Mouse (Mus musculus): ENCODE measurements around the gene Entpd1. TPM values are rescaled to one million over a fixed set of nuclear protein-coding genes. Genes with fewer than 3 reads are reported as not detected.

The Entpd1 gene
- polyA plus RNA-seq, 1 experiment from 2014 or later: 9.8 TPM

DNA sequence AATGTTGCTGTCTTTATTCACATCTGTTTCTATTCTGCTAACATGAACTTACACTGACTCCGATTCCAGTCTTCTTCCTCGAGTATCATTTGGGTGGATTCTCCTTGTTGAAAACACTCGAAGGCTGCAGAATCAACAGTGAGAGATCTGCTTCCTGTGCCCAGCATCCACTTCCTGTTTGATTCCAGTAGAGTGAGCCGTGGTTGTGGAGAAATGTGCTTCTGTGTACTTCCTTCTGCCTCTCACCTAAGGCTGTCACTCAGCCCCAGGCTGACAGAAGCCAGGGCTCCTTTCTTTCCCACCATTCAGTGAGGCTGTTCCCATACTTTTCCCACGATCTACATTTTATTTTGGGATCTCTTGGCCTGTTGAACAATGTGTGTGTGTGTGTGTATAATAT is 37.9 kb downstream of the Entpd1 start:
- H3K4me3 ChIP-seq: no peak overlapping the region
- no peak overlapping the region for H3K4me2 ChIP-seq (replicated peaks)
- H3K27me3 ChIP-seq: no peaks in the 10 kb centered on the region
- no peak overlapping the region for H3K9ac ChIP-seq (replicated peaks)
- H3K9me3 ChIP-seq: no peaks in the 10 kb centered on the region
- no peak overlapping the region for H3K27ac ChIP-seq (replicated peaks)
- H3K4me1 ChIP-seq: no peaks in the 10 kb centered on the region
- no peaks in the 10 kb centered on the region for H3K36me3 ChIP-seq
- no peak for ATAC-seq (ENCODE audit: low FRiP score, low read depth)
- WGBS: 92% methylated on average over 5 of the region's 5 CpGs

DNA sequence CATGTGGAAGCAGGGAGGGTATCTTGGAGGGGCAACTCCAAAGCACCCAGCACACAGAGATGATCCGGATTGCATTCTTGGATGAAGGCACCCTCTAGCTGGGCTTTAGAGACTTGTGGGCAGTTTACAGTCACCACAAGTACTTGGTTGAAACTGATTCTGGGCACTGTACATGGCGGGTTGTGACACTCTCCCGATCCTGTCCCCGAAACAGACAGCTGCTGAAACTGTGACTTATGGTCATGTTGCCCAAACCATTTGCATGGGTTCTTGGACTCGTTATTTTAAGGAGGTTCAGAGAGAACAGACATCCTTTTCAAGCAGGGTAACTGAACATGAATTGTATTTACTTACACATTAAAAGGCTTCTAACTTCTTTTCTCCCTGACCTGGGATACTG is 44.0 kb downstream of the Entpd1 start:
- no peaks in the 10 kb centered on the region for H3K9me3 ChIP-seq
- no peak overlapping the region for H3K4me3 ChIP-seq
- no peak for ATAC-seq (ENCODE audit: low FRiP score, low read depth)
- H3K36me3 ChIP-seq: no peaks in the 10 kb centered on the region
- H3K4me1 ChIP-seq: peaks cover 10% of the 10 kb centered on the region; the same call in 1 of the 2 replicates
- no peak overlapping the region for H3K4me2 ChIP-seq (replicated peaks)
- H3K9ac ChIP-seq (replicated peaks): no peak overlapping the region
- no peak overlapping the region for H3K27ac ChIP-seq (replicated peaks)
- H3K27me3 ChIP-seq: no peaks in the 10 kb centered on the region
- 88% methylated on average over 5 of the region's 5 CpGs for WGBS

DNA sequence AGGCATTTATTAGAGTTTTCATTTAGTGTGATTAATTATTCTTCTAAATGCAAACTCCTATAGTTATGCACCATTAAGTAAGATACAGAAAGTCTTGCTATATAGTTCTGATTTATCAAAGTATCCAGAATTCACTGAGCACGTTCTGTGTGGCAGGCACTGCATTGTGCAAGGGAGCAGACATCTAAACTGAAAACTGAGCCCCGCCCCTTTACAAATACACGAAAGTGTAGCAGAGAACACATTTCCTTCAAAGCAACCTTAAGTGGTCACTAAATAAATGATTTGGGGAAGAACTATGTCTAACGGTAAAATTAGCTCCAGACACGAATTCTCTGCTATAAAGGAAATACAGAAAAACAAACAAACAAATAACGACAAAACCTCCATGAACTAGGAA is 46.1 kb downstream of the Entpd1 start:
- Histone ChIP-seq H3K9me3 (no peaks in the 10 kb centered on the region), H3K4me3 (no peak overlapping the region), H3K4me2 (replicated peaks) (no peak overlapping the region), H3K27ac (replicated peaks) (no peak overlapping the region), H3K4me1 (peaks cover 10% of the 10 kb centered on the region; the same call in 1 of the 2 replicates), H3K9ac (replicated peaks) (no peak overlapping the region), H3K36me3 (no peaks in the 10 kb centered on the region), H3K27me3 (no peaks in the 10 kb centered on the region)
- ATAC-seq (ENCODE audit: low FRiP score, low read depth): no peak
- WGBS: 83% methylated on average over 6 of the region's 6 CpGs

DNA sequence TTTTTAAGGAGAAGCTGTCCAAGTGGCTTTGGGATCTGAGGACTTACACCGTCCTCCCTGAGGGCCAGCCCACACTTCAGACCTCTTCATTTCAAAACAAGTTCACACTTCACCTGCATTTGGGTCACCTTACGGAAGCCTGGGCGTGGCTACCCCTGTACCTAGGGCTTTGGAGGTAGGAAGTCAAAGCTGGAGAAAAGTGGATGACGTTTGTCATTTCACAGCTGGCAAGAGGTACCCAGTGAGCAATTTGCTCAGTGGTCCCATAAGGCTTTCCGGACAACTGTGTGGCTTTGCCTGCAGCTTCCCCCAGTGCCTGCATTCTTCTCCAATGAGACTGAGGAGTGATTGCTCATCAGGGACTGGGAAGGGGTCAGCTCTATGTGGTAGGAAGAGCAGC is 46.8 kb downstream of the Entpd1 start:
- Histone ChIP-seq H3K9ac (replicated peaks) (no peak overlapping the region), H3K4me3 (no peak overlapping the region), H3K4me1 (peaks cover 10% of the 10 kb centered on the region; the same call in 1 of the 2 replicates), H3K36me3 (no peaks in the 10 kb centered on the region), H3K9me3 (no peaks in the 10 kb centered on the region), H3K4me2 (replicated peaks) (no peak overlapping the region), H3K27ac (replicated peaks) (no peak overlapping the region), H3K27me3 (no peaks in the 10 kb centered on the region)
- ATAC-seq (ENCODE audit: low FRiP score, low read depth): no peak
- 47% methylated on average over 5 of the region's 5 CpGs for WGBS

DNA sequence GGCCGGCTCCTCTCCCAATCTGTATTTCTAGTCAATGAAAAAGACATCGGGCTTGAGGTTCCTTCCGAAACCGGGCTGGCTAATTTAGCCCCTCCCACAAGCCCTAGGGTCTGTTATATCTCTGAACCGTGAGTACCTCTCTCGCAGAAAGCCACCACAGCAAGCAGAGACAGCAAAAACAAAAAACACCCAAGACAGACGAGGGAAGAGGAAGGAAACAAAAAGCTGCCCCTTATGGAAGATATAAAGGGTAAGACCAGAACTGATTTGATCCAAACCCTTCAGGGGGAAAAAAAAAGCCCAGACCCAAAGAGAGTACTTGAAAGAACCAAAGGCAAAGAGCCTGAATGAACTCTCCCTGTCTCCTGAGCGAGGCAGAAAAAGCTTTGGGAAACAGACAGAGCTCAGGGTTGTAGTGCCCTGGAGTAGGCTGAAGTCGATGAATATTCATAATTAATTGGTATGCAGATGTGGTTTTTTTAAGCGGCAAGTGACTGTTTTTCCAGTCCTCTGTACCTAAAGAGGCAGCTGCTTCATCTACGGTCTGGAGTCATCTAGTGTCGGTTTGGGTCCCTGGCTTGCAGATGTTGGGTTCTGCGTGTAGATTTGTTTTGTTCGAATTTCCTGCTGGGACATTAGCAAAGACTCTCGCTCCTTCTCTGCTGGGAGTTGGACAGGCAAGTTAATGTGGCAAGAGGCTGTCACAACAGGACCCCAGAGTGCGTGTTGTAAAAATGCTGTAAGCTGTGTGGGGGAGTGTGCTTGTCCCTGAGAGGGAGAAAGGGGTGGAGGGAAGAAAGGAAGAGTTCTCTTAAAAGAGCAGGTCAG is 47.7 kb downstream of the Entpd1 start:
- H3K4me3 ChIP-seq: peak overlapping the region; percentile 37
- under 1% methylated on average over 16 of the region's 16 CpGs for WGBS
- peak overlapping the region; percentile 49 for H3K9ac ChIP-seq (replicated peaks)
- no peaks in the 10 kb centered on the region for H3K27me3 ChIP-seq
- peaks cover 10% of the 10 kb centered on the region; the same call in 1 of the 2 replicates for H3K4me1 ChIP-seq
- H3K27ac ChIP-seq (replicated peaks): peak overlapping the region; percentile 78
- no peaks in the 10 kb centered on the region for H3K36me3 ChIP-seq
- no peaks in the 10 kb centered on the region for H3K9me3 ChIP-seq
- peak; percentile 89 for ATAC-seq (ENCODE audit: low FRiP score, low read depth)
- H3K4me2 ChIP-seq (replicated peaks): peak overlapping the region; percentile 61

DNA sequence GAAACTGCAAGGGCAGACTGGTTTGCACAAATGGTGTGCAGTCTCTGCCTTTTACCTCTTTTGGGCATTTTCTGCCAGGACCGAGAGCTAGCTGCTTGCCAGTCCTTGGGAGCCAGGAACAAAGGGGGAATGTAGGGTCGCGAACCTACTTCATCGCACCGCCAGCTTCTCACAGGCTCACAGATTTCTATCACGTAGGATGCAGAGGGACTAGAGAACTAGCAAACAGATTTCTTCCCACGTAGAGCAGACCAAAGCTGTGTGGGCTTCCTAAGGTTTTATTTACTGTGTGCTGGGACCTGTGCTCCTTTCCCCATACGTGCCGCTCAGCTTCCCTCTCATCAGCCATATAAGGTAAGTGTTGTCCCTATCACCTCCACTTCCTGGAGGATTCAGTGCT is 48.3 kb downstream of the Entpd1 start:
- 11% methylated on average over 9 of the region's 9 CpGs for WGBS
- ATAC-seq (ENCODE audit: low FRiP score, low read depth): peak; percentile 24; the same call in 1 of the 2 replicates

DNA sequence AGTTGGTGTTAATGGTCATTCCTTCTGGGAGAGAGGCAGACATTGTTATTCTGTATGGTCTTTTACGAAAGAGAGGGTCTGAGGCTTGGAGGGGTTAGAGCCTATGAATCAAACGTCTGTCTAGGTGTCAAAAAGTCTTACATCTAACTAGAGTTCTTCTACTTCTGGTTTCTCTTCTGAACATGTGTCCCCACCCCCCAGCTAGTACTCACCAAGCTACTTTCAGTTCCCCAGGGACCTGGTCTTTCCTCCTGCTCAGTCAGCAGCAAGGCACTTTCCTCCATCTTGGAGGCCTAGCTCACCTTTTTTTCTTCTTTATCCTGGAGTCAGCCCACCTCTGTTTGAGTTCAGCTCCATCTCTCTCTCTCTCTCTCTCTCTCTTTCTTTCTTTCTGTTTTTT is 48.9 kb downstream of the Entpd1 start:
- WGBS: 88% methylated on average over 2 of the region's 2 CpGs
- H3K4me2 ChIP-seq (replicated peaks): peak overlapping the region; percentile 61
- no peaks in the 10 kb centered on the region for H3K27me3 ChIP-seq
- H3K36me3 ChIP-seq: no peaks in the 10 kb centered on the region
- H3K9ac ChIP-seq (replicated peaks): peak overlapping the region; percentile 49; the same call in 1 of the 2 replicates
- no peaks in the 10 kb centered on the region for H3K9me3 ChIP-seq
- peak overlapping the region; percentile 78; the same call in 1 of the 2 replicates for H3K27ac ChIP-seq (replicated peaks)
- H3K4me1 ChIP-seq: peaks cover 10% of the 10 kb centered on the region; the same call in 1 of the 2 replicates
- peak overlapping the region; percentile 37 for H3K4me3 ChIP-seq
- ATAC-seq (ENCODE audit: low FRiP score, low read depth): no peak

More for the DNA sequence above, 48.3 kb downstream of the Entpd1 start:
- no peaks in the 10 kb centered on the region for H3K9me3 ChIP-seq
- peak overlapping the region; percentile 61 for H3K4me2 ChIP-seq (replicated peaks)
- H3K4me1 ChIP-seq: peaks cover 10% of the 10 kb centered on the region; the same call in 1 of the 2 replicates
- peak overlapping the region; percentile 49 for H3K9ac ChIP-seq (replicated peaks)
- H3K36me3 ChIP-seq: no peaks in the 10 kb centered on the region
- peak overlapping the region; percentile 78 for H3K27ac ChIP-seq (replicated peaks)
- peak overlapping the region; percentile 37 for H3K4me3 ChIP-seq
- H3K27me3 ChIP-seq: no peaks in the 10 kb centered on the region

DNA sequence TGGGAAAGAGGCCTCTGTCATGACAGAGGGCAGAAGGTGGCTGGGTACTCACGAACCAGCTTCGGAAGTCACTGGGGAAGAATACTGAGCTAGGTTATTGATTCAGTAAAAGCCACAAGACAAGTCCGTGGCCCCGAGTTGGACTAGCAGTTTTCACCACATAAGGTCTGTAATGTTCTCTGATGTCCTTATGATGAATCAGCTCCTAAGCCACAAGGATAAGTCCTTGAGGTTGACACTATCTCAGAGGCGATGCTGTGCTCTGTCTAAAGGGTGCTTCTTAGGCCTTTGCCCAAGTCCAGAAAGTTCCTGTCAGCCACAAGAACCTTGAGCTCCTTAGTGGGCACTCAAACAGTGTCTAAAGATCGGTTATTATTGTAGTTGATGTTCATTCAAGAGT is 49.7 kb downstream of the Entpd1 start:
- H3K27me3 ChIP-seq: no peaks in the 10 kb centered on the region
- no peak overlapping the region for H3K9ac ChIP-seq (replicated peaks)
- no peak overlapping the region for H3K4me3 ChIP-seq
- WGBS: 89% methylated on average over 6 of the region's 6 CpGs
- H3K4me1 ChIP-seq: peaks cover 10% of the 10 kb centered on the region; the same call in 1 of the 2 replicates
- no peaks in the 10 kb centered on the region for H3K36me3 ChIP-seq
- H3K9me3 ChIP-seq: no peaks in the 10 kb centered on the region
- ATAC-seq (ENCODE audit: low FRiP score, low read depth): no peak
- no peak overlapping the region for H3K27ac ChIP-seq (replicated peaks)
- H3K4me2 ChIP-seq (replicated peaks): peak overlapping the region; percentile 5; the same call in 1 of the 2 replicates

DNA sequence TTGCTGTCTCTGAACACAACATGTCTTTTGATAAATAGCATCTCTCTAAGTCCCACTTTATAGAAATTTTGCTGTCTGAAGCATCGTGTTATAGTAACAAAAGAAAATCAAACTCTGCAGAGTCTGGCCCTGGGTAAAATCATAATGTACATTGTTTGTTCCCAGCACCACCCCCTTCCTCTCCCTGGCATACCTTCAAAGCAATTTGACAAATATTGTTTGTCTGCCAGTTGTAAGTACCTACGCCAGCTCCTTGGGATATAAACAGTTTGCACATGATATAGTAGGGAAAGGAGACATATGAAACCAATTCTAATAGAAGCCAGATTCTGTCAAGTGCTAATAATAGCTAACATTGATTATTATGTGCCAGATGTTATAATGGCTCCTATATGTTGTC is 50.6 kb downstream of the Entpd1 start:
- no peak for ATAC-seq (ENCODE audit: low FRiP score, low read depth)
- Histone ChIP-seq H3K27ac (replicated peaks) (no peak overlapping the region), H3K9ac (replicated peaks) (no peak overlapping the region), H3K4me1 (peaks cover 10% of the 10 kb centered on the region; the same call in 1 of the 2 replicates), H3K36me3 (no peaks in the 10 kb centered on the region), H3K4me2 (replicated peaks) (no peak overlapping the region), H3K4me3 (no peak overlapping the region), H3K9me3 (no peaks in the 10 kb centered on the region), H3K27me3 (no peaks in the 10 kb centered on the region)
- 91% methylated on average over 2 of the region's 2 CpGs for WGBS

DNA sequence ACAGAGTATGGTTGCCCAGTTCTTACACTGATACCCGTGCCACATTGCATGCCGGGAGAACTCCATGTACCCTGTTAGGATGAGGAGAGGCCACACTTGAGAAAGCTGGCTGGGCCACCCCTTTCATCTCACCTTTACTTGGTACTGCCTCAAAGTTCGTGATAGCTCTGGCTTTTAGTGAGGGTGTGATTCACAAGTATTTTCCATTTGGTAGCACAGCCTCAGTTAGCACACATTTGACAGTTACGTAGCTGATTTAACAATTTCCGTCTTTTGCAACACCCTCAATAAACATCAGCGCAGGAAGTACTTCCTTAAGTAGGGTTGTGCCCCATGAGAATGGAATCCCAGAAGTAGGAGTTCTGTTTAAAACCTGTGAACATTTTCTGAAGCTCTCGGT is 53.6 kb downstream of the Entpd1 start:
- no peaks in the 10 kb centered on the region for H3K9me3 ChIP-seq
- no peaks in the 10 kb centered on the region for H3K27me3 ChIP-seq
- no peak overlapping the region for H3K9ac ChIP-seq (replicated peaks)
- no peak overlapping the region for H3K27ac ChIP-seq (replicated peaks)
- no peaks in the 10 kb centered on the region for H3K36me3 ChIP-seq
- no peak overlapping the region for H3K4me3 ChIP-seq
- H3K4me1 ChIP-seq: peaks cover under 1% of the 10 kb centered on the region; the same call in 1 of the 2 replicates
- whole genome bisulfite sequencing: 88% methylated on average over 7 of the region's 7 CpGs
- H3K4me2 ChIP-seq (replicated peaks): no peak overlapping the region
- ATAC-seq (ENCODE audit: low FRiP score, low read depth): no peak

DNA sequence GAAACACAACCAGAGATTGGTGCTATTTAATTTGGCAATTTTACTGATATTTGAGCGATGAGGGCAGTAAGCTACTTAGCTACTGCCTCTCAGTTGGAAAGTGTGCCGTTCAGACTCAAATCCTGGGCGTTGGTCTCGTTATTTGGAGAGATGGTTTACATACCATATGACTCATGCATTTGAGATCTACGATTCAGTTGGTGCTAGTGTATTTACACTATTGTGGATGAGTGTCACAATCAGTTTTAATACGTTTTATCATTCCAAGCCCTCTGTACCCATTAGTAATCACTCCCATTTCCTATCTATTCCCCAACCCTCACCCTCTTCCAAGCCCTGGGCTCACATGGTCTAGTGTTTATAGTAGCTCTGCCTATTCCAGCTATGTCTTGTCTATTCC is 54.9 kb downstream of the Entpd1 start:
- Histone ChIP-seq H3K27ac (replicated peaks) (no peak overlapping the region), H3K4me2 (replicated peaks) (no peak overlapping the region), H3K9me3 (no peaks in the 10 kb centered on the region), H3K4me3 (no peak overlapping the region), H3K27me3 (no peaks in the 10 kb centered on the region), H3K4me1 (no peaks in the 10 kb centered on the region), H3K36me3 (no peaks in the 10 kb centered on the region), H3K9ac (replicated peaks) (no peak overlapping the region)
- no peak for ATAC-seq (ENCODE audit: low FRiP score, low read depth)
- 91% methylated on average over 6 of the region's 6 CpGs for WGBS

DNA sequence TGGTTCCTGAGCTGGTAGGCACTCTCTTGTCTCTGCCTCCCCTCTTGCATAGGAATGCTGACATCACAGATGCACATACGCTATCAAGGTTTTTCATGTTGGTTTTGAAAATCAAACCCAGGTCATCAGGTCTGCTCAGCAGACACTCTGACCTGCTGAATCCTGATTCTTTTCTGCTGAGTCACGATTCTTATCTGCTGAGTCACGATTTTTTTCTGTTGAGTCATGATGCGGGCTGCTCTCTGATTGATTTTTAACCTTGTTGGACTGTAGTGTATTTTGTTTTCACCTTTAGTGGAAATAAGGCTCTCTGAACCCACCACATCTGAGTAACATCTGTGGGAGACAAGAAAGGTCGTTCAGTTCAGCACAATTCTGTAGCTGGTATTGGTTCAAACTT is 63.2 kb downstream of the Entpd1 start:
- no peaks in the 10 kb centered on the region for H3K36me3 ChIP-seq
- no peaks in the 10 kb centered on the region for H3K27me3 ChIP-seq
- H3K4me3 ChIP-seq: no peak overlapping the region
- no peak overlapping the region for H3K27ac ChIP-seq (replicated peaks)
- no peaks in the 10 kb centered on the region for H3K4me1 ChIP-seq
- H3K9ac ChIP-seq (replicated peaks): no peak overlapping the region
- no peaks in the 10 kb centered on the region for H3K9me3 ChIP-seq
- no peak overlapping the region for H3K4me2 ChIP-seq (replicated peaks)
- 83% methylated on average over 5 of the region's 5 CpGs for WGBS
- no peak for ATAC-seq (ENCODE audit: low FRiP score, low read depth)
